Mouse (Mus musculus) midbrain, postnatal 0 days (tissue): ENCODE data around the gene Kcnh2. TPM values are rescaled to one million over a fixed set of nuclear protein-coding genes. Genes with fewer than 3 reads are reported as not detected.
A peak's percentile ranks its signal among the peaks of the same experiment; 100 is the strongest.

Experiments used
- ATAC-seq: fragments of 200-750 bp; cut with Nextera tagmentation; 2 replicates; pipeline ENCODE4 v1.8.0; 2017; ENCODE audit warnings: moderate number of reproducible peaks, mild to moderate bottlenecking, moderate TSS enrichment, moderate library complexity; ENCODE audit not compliant: low FRiP score
- DNase-seq: peaks from one replicate; pipeline ENCODE4 v3.0.0-alpha.2; 2015; ENCODE audit warnings: low spot score
- H3K27ac ChIP-seq: fragments of 300-500 bp; sonication (generic); 2 replicates; pipeline ENCODE4 v1.5.1; 2014; ENCODE audit warnings: low read depth, mild to moderate bottlenecking, low read length, mixed read lengths
- H3K27me3 ChIP-seq: fragments of 300-500 bp; sonication (generic); 2 replicates; pipeline ENCODE4 v1.6.1; 2014; ENCODE audit warnings: low read length, control low read depth, mixed read lengths; ENCODE audit not compliant: insufficient read depth
- H3K36me3 ChIP-seq: fragments of 300-500 bp; sonication (generic); 2 replicates; pipeline ENCODE4 v1.6.1; 2014; ENCODE audit warnings: low read length, control low read depth, mixed read lengths; ENCODE audit not compliant: insufficient read depth
- H3K4me1 ChIP-seq: fragments of 300-500 bp; sonication (generic); 2 replicates; pipeline ENCODE4 v1.6.1; 2014; ENCODE audit warnings: mild to moderate bottlenecking, control low read depth, antibody characterized with exemption, low read length, mixed read lengths; ENCODE audit not compliant: insufficient read depth
- H3K4me2 ChIP-seq: fragments of 300-500 bp; sonication (generic); 2 replicates; pipeline ENCODE4 v1.6.1; 2014; ENCODE audit warnings: low read depth, mild to moderate bottlenecking, low read length, mixed read lengths; ENCODE audit not compliant: poor library complexity, severe bottlenecking
- H3K4me3 ChIP-seq: fragments of 300-500 bp; sonication (generic); 2 replicates; pipeline ENCODE4 v1.5.1; 2014; ENCODE audit warnings: low read depth, mild to moderate bottlenecking, low read length, moderate library complexity
- H3K9ac ChIP-seq: fragments of 300-500 bp; sonication (generic); replicated peaks from 2 replicates; pipeline ENCODE4 v1.6.1; 2014; ENCODE audit warnings: mild to moderate bottlenecking, low read length, moderate library complexity, mixed read lengths; ENCODE audit not compliant: poor library complexity, severe bottlenecking
- H3K9me3 ChIP-seq: fragments of 300-500 bp; sonication (generic); 2 replicates; pipeline ENCODE4 v1.6.1; 2016; ENCODE audit warnings: low read length, control low read depth
- CTCF ChIP-seq: IDR thresholded peaks from 2 replicates; pipeline ENCODE4 v1.5.1; 2016; ENCODE audit warnings: antibody characterized with exemption, mild to moderate bottlenecking
- WGBS: fragments of 180-500 bp; shearing (Covaris S2); extraction: QIAGEN DNeasy Blood & Tissue Kit; methylation state at CpG from one replicate; pipeline ENCODE4 v1.1.7; 2014; 5-methylcytosine and 5-hydroxymethylcytosine counted together
- polyA plus RNA-seq: library from polyadenylated mRNA; unstranded; fragments of >200 nt; fragmentation: Nextera tagmentation; extraction: Ambion mirVana; gene quantifications from 2 replicates; pipeline ENCODE4 v1.2.1, GENCODE M21; 2015
- total RNA-seq: library from RNA; depleted of rRNA; stranded (reverse); fragments of >200 nt; gene quantifications from 2 replicates; pipeline ENCODE4 v1.2.3, GENCODE M21; 2014

Gene Kcnh2
- total and polyA plus RNA-seq, 2 experiments from 2014 or later: 10.1 to 60.2 TPM

GRCm38 (mm10) chr5:24319776-24320466, 31.5 kb downstream of the Kcnh2 start:
- Histone ChIP-seq H3K4me3 (no peak overlapping the region), H3K4me2 (no peak overlapping the region), H3K36me3 (peaks cover 15% of the 10 kb centered on the region), H3K9me3 (no peaks in the 10 kb centered on the region), H3K27ac (no peak overlapping the region), H3K27me3 (no peaks in the 10 kb centered on the region), H3K4me1 (no peaks in the 10 kb centered on the region), H3K9ac (no peak overlapping the region)
- TF ChIP-seq CTCF: no peak
- no peak for DNase-seq
- ATAC-seq: no peak
- 13% methylated on average over 13 of the region's 13 CpGs for WGBS

GRCm38 (mm10) chr5:24309223-24309622, 42.2 kb downstream of the Kcnh2 start:
- Histone ChIP-seq H3K9me3 (peaks cover 3% of the 10 kb centered on the region), H3K4me1 (no peaks in the 10 kb centered on the region), H3K9ac (no peak overlapping the region), H3K4me2 (no peak overlapping the region), H3K27me3 (no peaks in the 10 kb centered on the region), H3K4me3 (no peak overlapping the region), H3K27ac (no peak overlapping the region), H3K36me3 (no peaks in the 10 kb centered on the region)
- no peak for TF ChIP-seq CTCF
- ATAC-seq (no peak), DNase-seq (no peak)
- WGBS: 85% methylated on average over 2 of the region's 2 CpGs

GRCm38 (mm10) chr5:24308621-24309020, 42.8 kb downstream of the Kcnh2 start:
- Histone ChIP-seq H3K27ac (no peak overlapping the region), H3K4me3 (no peak overlapping the region), H3K9me3 (no peaks in the 10 kb centered on the region), H3K27me3 (no peaks in the 10 kb centered on the region), H3K4me1 (no peaks in the 10 kb centered on the region), H3K4me2 (no peak overlapping the region), H3K36me3 (no peaks in the 10 kb centered on the region), H3K9ac (no peak overlapping the region)
- no peak for TF ChIP-seq CTCF
- no peak for DNase-seq
- WGBS: 74% methylated on average over 7 of the region's 7 CpGs
- ATAC-seq: no peak

GRCm38 (mm10) chr5:24307118-24307777, 44.2 kb downstream of the Kcnh2 start:
- Histone ChIP-seq H3K4me1 (no peaks in the 10 kb centered on the region), H3K27me3 (no peaks in the 10 kb centered on the region), H3K27ac (no peak overlapping the region), H3K9me3 (no peaks in the 10 kb centered on the region), H3K4me3 (no peak overlapping the region), H3K36me3 (no peaks in the 10 kb centered on the region), H3K4me2 (no peak overlapping the region), H3K9ac (no peak overlapping the region)
- WGBS: 60% methylated on average over 5 of the region's 5 CpGs
- DNase-seq (peak; percentile 63), ATAC-seq (no peak)
- TF ChIP-seq CTCF: no peak

GRCm38 (mm10) chr5:24303199-24303598, 48.2 kb downstream of the Kcnh2 start:
- WGBS: 65% methylated on average over 3 of the region's 3 CpGs
- no peak for ATAC-seq
- no peak overlapping the region for H3K9ac ChIP-seq

GRCm38 (mm10) chr5:24299845-24300589, 51.4 kb downstream of the Kcnh2 start:
- no peak for TF ChIP-seq CTCF
- Histone ChIP-seq H3K4me3 (no peak overlapping the region), H3K9ac (no peak overlapping the region), H3K4me2 (no peak overlapping the region), H3K4me1 (no peaks in the 10 kb centered on the region), H3K36me3 (no peaks in the 10 kb centered on the region), H3K27ac (no peak overlapping the region), H3K27me3 (no peaks in the 10 kb centered on the region), H3K9me3 (no peaks in the 10 kb centered on the region)
- WGBS: 47% methylated on average over 5 of the region's 5 CpGs
- ATAC-seq (no peak), DNase-seq (peak; percentile 31)

More at GRCm38 (mm10) chr5:24303199-24303598, 48.2 kb downstream of the Kcnh2 start:
- H3K27ac ChIP-seq: no peak overlapping the region
- H3K36me3 ChIP-seq: no peaks in the 10 kb centered on the region
- no peak overlapping the region for H3K4me3 ChIP-seq
- H3K4me1 ChIP-seq: no peaks in the 10 kb centered on the region
- no peaks in the 10 kb centered on the region for H3K27me3 ChIP-seq
- no peak for DNase-seq
- H3K9me3 ChIP-seq: no peaks in the 10 kb centered on the region
- H3K4me2 ChIP-seq: no peak overlapping the region
- TF ChIP-seq CTCF: peak; percentile 41
